Mouse (Mus musculus): ENCODE data around the gene Magel2.

Gene Magel2

DNA sequence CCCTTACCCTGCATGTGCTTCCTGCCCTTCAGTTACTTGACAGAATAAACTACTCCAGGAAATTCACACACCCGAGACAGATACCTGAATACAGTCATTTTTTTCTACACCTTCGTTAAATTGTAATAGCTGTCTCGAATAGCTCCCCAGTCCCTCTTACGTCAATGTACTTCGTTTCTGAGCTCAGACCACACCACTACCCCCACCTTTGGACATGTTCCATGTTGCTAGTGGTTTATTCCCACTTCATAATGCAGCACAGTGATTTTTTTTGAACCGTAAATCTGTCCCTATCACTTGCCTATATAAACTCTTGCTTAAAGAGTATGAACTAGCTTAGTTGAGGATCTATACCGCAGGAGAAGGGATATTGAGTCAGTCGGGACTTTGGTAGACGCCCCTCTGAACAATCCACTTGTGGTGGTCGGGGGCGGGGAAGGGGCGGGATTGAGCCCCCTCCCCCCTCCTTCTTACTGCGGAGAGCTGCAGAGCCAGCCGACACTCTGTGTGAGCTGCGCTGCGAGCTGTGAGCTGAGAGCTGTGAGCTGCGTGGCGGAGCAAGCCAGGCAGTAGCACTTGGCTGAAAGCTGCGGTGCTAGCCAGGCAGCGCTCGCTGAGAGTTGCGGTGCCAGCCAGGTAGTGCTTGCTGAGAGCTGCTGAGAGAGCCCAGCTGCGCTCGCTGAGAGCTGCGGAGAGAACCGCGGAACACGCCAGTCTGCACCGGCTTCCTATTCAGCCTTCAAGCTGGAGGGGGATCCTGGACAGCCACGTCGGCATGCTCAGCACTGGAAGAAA, at the start of gene Magel2:
Gene Magel2 (plus strand): TSS at position 501 of the 795 bp plus-strand sequence.
- DNase-seq (ENCODE audit: low read depth, low spot score) = peak; percentile 72

DNA sequence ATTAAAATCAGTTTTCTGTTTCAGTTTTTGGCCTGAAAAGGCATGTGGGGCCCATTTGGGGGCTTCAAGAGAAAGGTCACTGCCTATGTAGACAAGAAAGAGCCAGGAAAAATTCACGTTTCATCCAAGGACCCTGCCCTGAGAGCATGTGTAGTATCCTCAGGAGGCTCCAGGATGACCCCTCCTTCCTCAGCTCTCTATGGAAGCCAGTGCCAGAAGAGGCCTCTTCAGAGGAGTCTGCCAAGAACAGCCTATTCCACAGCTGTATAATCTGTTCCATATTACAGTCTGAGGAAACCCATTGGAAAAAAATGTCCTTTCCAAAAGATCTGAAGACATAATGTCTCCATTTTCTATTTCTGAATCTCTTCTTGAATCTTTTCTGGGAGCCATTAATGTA, 31.4 kb upstream of the Magel2 start:
- no peak for DNase-seq (ENCODE audit: low read depth, low spot score)

DNA sequence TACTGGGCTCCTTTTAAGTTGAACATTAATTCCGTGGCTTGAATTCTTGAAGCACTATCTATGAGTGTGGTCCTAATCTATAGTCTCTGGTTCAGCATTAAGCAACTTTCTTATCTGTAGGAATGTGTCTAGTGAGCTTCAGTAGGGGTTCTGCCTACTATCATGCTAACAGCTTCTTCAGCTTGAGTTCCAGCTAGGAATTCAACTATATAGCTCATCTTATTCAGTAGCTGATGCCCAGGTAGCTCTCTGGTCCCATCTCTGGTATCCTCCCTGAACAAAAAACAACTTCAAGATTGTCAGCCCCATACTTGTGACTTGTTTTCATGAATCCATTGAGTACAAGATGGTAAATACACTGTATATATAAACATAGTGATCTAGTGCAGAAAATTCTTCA, 30.5 kb upstream of the Magel2 start, which contains the start of gene Ndn:
Gene Ndn (plus strand): TSS at position 301 of the 400 bp plus-strand sequence.
- DNase-seq (ENCODE audit: low read depth, low spot score) = no peak

DNA sequence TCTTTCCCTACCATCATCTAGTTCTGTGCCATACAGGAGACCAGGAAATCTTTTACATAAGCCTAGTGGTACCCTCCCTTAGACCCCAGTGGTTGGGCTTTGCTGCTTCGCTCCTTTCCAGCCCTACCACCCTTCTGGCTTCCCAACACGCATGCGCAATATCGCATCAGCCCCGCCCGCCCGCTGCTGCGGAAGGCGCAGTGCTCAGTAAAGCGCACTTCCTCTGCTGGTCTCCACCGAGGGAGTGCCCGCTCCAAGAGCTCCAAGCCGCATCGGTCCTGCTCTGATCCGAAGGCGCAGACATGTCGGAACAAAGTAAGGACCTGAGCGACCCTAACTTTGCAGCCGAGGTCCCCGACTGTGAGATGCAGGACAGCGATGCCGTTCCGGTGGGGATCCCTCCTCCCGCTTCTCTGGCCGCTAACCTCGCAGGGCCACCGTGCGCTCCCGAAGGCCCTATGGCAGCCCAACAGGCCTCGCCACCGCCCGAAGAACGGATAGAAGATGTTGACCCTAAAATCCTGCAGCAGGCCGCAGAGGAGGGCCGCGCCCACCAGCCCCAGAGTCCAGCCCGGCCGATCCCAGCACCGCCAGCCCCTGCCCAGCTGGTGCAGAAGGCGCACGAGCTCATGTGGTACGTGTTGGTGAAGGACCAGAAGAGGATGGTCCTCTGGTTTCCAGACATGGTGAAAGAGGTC, 28.6 kb upstream of the Magel2 start:
- peak; percentile 82 for DNase-seq (ENCODE audit: low read depth, low spot score)

DNA sequence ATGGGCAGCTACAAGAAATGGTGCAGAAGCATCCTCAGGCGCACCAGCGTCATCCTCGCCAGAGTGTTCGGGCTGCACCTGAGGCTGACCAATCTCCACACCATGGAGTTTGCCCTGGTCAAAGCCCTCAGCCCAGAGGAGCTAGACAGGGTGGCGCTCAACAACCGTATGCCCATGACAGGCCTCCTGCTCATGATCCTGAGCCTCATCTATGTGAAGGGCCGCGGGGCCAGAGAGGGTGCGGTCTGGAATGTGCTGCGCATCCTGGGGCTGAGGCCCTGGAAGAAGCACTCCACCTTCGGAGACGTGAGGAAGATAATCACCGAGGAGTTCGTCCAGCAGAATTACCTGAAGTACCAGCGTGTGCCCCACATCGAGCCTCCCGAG, 28.0 kb upstream of the Magel2 start:
- no peak for DNase-seq (ENCODE audit: low read depth, low spot score)

DNA sequence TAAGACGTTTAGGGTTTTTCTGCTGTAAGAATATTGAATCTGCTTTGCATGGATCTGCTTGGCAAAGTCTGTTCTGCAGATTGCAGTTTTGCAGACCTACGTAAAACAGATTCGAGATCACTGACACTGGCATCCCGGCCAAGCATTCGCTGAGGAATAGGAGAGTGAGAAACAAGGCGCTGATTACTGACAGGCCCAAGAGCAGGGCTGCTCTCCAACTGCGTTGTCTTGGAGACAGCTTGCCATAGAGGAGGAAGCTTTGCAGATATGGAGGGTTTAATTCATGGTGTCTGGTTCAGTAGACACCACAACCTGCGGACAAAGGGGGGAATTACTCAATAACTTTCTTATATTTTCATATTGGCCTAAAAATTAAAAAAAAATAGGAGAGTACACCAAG, 25.5 kb upstream of the Magel2 start:
- DNase-seq (ENCODE audit: low read depth, low spot score) = no peak

DNA sequence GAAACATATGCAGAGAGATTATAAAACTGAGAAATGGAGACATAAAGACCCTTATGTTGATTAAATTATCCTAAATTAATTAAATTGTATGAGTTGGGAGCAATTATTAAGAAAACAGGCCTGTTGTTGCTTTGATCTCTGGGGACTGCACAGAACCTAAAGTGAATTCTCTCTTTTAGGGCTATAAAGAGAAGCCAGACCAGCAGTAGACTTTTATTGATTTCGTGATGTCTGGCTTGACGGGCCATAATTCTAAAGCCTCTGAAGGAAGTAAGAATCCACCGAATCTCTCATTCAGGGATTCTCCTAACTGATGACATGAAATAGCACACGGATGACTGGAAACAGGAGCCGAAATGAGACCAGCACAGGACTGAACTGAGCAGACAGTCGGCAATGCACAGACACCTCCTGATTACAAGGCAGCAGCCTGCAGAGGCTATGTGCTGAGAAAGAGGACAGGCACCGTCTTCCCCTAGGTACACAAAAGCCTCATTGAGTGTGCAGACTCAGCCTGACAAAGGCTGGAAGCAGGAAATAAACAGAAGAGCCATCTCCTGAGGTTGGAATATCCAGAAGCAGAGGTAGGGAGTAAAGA, 11.7 kb upstream of the Magel2 start:
- DNase-seq (ENCODE audit: low read depth, low spot score) = no peak

DNA sequence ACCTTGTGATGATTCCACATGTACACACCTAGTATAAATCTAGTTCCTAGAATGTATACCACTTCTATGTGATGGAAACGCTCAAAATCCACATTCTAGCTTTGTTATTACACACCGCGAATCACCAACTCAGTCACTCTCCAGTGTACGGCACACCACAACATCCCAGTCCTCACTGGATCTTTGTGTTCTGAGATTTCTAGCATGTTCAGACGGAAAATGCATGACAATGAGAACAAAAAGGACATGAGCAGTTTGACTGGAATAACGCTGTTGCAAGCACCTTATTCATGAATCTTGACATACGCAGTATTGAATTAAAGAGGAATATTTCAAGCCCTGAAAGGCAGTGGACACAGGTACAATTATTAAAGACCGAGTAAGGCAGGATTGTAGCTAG, 10.1 kb upstream of the Magel2 start:
- no peak for DNase-seq (ENCODE audit: low read depth, low spot score)

DNA sequence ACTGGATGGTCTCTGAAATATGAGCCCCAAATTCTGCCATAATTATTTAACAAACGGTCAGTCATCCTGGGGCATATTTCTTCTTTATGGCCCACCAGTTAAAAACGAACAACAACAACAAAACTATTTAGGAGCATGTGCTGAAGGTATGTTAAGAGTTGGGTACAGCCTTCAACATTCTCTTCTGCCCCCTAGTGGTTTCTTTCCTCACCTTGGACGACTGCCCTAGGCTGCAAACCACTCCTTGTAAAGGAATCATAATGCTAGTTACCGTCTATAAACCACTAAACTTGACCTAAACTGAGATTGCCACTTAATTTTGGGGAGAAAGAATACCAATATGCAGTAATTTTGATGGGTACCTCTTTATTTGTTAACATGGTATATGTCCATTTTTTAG, 1.2 kb upstream of the Magel2 start:
- DNase-seq (ENCODE audit: low read depth, low spot score) = peak; percentile 48

DNA sequence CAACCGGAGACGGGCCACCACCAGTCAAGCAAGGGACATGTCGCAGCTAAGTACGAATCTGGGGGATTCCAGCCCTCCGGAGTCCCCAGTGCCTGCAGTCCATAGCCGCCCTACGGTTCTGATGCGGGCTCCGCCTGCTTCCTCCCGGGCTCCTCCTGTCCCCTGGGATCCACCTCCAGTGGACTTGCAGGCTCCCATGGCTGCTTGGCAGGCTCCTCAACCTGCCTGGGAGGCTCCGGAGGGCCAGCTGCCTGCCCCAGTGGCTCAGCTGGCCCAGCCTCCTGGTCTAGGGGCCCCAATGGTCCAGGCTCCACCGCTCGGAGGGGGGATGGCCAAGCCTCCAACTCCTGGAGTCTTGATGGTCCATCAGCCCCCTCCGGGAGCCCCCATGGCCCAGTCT, 503 bp downstream of the Magel2 start:
- DNase-seq (ENCODE audit: low read depth, low spot score) = no peak

DNA sequence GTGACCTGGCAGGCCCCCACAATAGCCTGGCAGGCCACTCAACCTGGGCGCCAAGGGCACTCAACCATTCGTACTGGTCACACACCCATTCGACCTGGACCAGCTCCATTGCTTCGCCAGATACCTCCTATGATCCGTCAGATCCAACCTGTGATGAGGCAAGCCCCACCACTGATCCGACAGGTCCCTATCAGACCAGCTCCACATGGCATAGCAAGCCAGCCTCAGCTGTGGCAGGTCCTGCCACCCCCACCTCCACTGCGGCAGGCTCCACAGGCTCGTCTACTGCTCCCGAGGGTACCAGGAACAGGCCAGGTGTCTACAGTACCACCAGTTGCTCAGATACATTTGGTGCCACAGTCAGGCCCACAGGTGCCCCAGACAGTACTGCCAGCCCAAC, 1.7 kb downstream of the Magel2 start:
- DNase-seq (ENCODE audit: low read depth, low spot score) = no peak

DNA sequence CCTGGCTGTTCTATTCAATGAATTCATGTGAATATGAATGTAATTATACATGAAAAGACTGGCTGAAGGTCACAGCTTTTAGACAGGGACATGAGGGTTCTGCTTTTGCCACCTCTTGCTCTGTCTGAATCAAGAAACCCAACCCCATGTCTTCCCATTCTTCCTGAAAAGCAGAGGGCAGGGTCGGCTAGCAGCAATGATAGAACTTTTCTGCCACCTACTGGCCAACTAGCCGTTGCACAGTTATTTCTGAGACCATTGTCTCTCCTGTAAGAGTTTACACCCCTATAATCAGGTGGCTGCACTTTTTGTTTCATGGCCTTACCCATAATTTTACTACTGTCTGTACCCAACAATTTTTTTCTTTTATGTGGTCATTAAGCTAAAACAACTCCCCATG, 5.6 kb downstream of the Magel2 start:
- peak; percentile 55 for DNase-seq (ENCODE audit: low read depth, low spot score)

DNA sequence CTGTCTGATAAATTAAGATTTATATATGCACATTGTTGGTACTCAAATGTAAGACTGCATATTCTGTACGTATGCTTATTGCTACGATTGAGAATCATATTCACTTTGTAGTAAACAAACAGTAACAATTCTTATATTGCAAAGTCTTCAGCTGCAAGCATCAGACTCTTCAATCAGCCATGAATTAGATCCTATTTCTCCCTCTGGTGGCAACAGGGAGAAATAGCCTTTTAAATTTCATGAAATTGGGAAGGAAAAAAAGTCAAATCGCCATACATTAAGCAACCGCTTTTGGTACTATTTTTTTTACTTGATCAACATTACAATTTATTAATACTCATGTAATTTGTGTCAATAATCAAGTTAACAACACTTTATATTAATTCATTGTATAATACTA, 11.5 kb downstream of the Magel2 start:
- no peak for DNase-seq (ENCODE audit: low read depth, low spot score)

DNA sequence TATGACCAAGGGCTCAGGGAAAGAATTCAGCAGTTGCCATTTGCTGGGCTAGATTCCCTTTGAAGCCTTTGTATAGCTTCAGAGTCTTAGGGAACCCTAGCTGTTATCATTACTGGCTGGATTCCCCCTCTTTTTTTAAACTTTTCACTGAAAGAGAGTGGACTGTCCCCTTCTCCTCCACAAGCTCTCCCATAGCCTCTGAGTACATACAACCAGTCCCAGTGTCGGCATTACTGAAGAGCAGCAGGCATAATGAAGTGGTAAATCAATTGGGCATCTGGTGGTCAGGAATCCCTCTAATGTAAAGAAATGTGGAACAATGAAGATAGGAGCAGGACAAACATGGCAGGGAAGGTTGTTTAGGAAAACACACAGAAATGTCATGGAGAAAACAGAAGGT, 15.4 kb downstream of the Magel2 start:
- DNase-seq (ENCODE audit: low read depth, low spot score) = no peak

DNA sequence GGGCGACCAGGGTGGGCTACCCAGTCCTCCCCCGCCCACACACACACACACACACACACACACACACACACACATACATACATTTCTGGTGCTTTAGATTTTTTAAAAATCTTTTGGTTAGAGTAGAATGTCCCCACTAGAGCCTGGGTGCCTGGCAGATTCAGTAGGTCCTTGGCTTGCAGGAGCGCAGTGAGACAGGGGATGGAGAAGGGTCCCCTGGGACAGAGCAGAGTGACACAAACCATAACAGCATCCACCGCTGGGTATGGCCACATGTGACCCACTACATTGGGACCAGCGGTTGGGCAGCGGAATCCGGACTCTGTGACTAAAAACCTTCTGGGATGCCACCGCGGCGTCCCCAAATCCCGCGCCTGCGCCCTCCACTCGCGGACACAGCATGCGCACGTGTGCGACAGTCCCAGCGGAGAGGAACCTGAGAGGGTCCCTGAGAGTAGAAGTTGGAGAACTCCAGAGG, 29.8 kb downstream of the Magel2 start:
- no peak for DNase-seq (ENCODE audit: low read depth, low spot score)

DNA sequence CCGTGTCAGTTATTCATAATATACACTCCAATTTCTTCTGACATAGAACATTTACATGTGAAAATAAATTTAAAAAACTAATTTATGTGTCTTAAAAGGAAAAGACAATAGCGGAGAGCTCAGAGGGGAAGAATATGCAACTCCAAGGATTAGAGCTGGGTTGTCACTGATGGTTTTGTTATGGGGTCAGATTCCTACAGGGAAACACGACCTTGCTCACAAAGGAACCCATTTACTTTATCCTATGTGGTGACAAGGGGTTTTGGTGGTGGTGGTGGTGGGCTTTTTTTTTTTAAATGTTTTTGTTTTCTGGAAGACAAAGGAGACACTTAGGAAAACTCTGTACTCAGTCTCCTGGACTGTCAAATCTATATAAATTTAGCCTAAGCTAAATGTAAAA, 31.0 kb downstream of the Magel2 start:
- no peak for DNase-seq (ENCODE audit: low read depth, low spot score)

DNA sequence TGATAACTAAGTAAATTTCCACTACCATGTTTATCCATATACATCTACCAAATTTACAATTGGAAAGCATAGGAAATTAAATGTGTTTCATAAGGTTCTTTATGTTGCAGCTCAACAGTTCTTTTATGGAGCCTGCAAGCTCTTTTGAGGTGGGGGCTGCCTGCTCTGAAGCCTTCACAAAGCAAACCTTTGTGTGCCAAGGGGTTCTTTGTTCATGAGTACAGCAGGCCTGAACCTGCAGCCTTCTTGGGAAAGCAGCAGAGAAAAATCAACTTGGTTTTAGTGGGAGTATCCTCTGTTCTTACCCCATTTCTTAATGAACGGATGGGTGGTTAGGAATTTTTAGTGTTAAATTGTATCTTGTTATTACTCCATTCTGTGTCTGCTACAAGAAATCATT, 38.4 kb downstream of the Magel2 start:
- no peak for DNase-seq (ENCODE audit: low read depth, low spot score)

DNA sequence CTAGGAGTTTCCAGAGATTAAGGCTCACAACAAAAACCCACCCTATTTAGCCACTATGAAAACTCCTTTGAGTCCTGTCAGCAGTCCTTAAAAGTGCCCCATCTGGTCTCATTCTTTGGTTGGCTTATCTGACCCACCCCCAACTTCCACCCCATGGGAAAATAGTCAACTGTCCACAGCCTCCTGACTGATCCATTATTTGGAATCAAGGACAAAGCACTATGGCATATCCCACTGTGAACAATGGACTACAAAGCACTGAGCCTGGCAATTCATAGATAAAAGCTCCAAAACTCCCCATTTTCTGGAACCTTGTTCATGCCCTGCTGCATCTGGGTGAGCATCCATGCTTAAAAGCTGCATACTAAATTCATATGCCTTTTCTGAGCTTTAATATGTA, 39.4 kb downstream of the Magel2 start:
- DNase-seq (ENCODE audit: low read depth, low spot score) = no peak

DNA sequence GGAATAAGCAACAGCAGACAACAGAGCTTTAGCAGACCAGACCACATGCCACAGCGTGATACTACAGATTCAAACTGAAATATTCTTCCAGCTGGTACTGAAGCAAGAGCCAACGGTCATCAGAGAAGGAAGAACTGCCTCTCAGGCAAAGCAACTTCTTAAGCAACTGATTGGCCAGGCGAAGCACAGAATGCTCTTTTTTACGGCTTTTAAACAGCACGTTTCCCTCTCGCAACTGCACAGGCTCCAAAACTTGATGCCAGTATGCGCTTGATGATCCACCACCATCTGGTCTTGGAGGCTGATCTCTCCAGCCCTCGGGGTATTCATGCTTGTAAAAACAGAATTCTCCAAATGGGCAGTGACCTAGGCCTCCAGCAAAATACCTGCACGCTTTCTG, 41.5 kb downstream of the Magel2 start:
- no peak for DNase-seq (ENCODE audit: low read depth, low spot score)

DNA sequence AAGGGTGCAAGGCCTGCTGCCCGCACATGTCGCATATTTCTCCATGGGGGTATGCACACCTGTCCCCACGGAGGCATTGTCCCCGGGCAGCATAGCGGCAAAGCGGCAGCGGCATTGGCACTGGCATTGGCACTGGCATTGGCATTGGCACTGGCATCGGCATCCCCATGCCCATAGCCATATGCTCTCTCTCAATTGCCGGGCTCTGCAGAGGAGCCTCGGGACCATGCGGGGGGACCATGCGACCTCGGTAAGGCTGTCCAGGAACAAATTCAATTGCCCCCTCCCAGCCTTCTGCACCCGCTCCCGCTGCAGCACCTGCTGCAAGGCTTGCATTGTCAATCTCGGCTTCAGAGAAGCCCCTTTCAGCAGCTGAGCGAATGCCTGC, 42.3 kb downstream of the Magel2 start:
- no peak for DNase-seq (ENCODE audit: low read depth, low spot score)

DNA sequence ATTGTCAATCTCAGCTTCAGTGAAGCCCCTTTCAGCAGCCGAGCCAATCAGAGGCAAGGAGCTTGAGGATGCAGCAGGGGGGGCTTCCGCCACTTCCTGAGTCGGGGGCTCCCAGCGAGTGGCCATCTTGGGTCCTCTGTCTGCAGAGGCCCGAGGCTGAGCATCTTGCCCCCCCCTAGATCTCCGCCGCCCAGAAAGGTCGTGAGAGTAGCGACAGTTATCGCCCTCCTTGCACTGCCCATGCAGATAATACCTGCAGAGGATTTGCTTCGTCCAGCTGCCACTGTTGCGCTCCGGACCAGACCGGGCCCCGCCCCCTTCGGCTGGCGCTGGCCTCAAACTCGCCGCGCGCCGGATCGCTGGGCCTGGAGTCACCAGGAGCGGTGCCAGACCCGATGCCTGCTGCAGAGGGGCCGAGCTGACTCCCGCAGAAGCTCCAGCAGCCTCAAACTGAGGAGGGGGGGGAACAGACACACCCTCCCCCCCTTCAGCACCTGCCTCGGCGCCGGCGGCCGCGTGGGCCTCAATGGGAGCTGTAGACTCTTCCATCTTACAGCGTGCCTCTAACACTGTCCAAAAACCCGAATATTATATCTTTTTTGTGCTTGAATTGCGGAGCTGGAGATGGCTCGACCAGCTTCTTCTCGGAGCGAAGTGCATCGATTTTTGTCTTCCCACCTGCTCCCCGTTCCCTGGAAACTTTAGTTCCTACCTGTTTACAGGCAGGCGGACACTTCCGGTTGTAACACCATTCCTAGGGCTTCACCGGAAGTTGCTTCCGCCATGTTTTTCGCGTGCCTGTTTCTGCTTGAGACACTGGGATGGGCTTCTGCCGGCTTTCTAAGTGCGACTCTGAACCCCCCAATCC, 42.9 kb downstream of the Magel2 start, which contains the start of gene Mkrn3:
Gene Mkrn3 (minus strand): TSS at position 647 of the 868 bp plus-strand sequence.
- peak; percentile 91 for DNase-seq (ENCODE audit: low read depth, low spot score)

DNA sequence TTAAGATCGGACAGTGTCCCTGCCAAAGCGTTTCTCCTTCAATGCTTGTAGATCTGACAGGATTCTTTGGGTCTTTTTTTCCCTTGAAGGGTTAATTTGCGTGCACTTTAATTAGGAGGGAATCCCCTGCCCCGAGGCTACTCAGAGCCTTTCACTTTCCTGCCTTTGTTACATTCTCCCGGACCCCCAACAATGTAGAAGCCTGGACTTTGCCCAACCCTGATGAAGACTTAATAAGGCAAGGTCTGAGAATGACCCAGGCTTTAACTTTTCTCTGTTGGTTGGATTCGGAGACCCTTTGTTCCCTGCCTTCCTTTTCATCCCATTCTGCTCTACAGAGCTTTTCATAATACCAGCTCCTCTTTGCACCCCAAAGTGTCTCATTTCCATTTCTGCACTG, 43.8 kb downstream of the Magel2 start:
- DNase-seq (ENCODE audit: low read depth, low spot score) = no peak

Data from forelimb bud, embryonic 11.5 days (tissue).